Mouse (Mus musculus) forebrain, embryonic 14.5 days (tissue): ENCODE results near the gene Gng3. TPM values are rescaled to one million over a fixed set of nuclear protein-coding genes. Genes with fewer than 3 reads are reported as not detected.

ENCODE experiments used
- ATAC-seq: fragments of 200-750 bp; cut with Nextera tagmentation; 2 replicates; pipeline ENCODE4 v1.8.0; 2017; ENCODE audit warnings: mild to moderate bottlenecking, moderate library complexity
- DNase-seq: peaks from one replicate; pipeline ENCODE4 v3.0.0-alpha.2; 2015; ENCODE audit warnings: low spot score
- H3K27ac ChIP-seq: fragments of 300-500 bp; sonication (generic); 2 replicates; pipeline ENCODE4 v1.5.1; 2014; ENCODE audit warnings: low read depth, mild to moderate bottlenecking, control low read depth, low read length, moderate library complexity
- H3K27me3 ChIP-seq: fragments of 300-500 bp; sonication (generic); replicated peaks from 2 replicates; pipeline ENCODE4 v1.6.1; 2014; ENCODE audit warnings: low read length, control low read depth, mixed read lengths; ENCODE audit not compliant: control insufficient read depth, insufficient read depth
- H3K36me3 ChIP-seq: fragments of 300-500 bp; sonication (generic); 2 replicates; pipeline ENCODE4 v1.6.1; 2014; ENCODE audit warnings: low read length, control low read depth; ENCODE audit not compliant: control insufficient read depth, insufficient read depth
- H3K4me1 ChIP-seq: fragments of 300-500 bp; sonication (generic); 2 replicates; pipeline ENCODE4 v1.6.1; 2014; ENCODE audit warnings: antibody characterized with exemption, low read length, control low read depth; ENCODE audit not compliant: control insufficient read depth, insufficient read depth
- H3K4me2 ChIP-seq: fragments of 300-500 bp; sonication (generic); 2 replicates; pipeline ENCODE4 v1.6.1; 2014; ENCODE audit warnings: mild to moderate bottlenecking, control low read depth, low read length
- H3K4me3 ChIP-seq: fragments of 300-500 bp; sonication (generic); 2 replicates; pipeline ENCODE4 v1.5.1; 2014; ENCODE audit warnings: low read depth, low read length, control low read depth
- H3K9ac ChIP-seq: fragments of 300-500 bp; sonication (generic); 2 replicates; pipeline ENCODE4 v1.6.1; 2014; ENCODE audit warnings: mild to moderate bottlenecking, low read length, control low read depth, moderate library complexity
- H3K9me3 ChIP-seq: fragments of 300-500 bp; sonication (generic); replicated peaks from 2 replicates; pipeline ENCODE4 v1.6.1; 2016; ENCODE audit warnings: low read length, control low read depth, mixed read lengths; ENCODE audit not compliant: control insufficient read depth
- WGBS: fragments of 180-500 bp; shearing (Covaris S2); extraction: QIAGEN DNeasy Blood & Tissue Kit; methylation state at CpG from one replicate; pipeline ENCODE4 v1.1.7; 2014; 5-methylcytosine and 5-hydroxymethylcytosine counted together
- polyA plus RNA-seq: library from polyadenylated mRNA; unstranded; fragments of >200 nt; fragmentation: Nextera tagmentation; extraction: Ambion mirVana; gene quantifications from 2 replicates; pipeline ENCODE4 v1.2.1, GENCODE M21; 2014

Gng3 gene
- polyA plus RNA-seq, 1 experiment from 2014 or later, result 346 TPM

DNA sequence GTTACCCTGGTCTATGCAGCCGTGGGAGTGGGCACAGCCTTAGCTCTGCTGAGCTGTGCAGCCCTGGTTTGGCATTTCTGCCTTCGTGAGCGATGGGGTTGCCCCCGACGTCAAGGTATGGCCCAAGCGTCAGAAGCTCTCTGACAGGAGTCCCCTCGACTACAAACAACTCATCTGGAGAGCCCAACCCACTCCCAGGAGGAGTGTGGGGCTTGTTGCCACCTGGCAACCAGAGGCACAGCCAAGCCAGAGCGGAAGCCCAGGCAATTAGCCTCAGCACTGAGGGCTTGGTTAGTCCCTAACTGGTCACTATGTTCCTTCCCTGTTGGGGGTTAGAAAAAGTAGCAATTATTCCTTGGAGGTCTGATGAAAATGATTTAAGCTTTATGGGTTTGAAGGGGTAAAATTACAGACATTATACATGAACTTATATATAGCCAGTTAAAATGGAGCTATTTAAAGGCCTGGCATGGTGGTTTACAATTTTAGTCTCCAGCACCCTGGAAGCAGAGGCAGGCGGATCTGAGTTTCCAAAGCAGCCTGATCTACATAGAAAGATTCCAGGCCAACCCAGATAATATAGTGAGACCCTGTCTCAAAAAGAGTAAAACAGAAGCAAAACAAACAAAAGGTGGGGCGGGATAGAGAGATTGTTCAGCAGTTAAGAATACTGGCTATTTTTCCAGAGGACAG, 13.4 kb upstream of the Gng3 start:
- H3K36me3 ChIP-seq, result peaks cover 17% of the 10 kb centered on the region
- ATAC-seq (no peak), DNase-seq (no peak)
- no peak overlapping the region for H3K4me2 ChIP-seq
- H3K27ac ChIP-seq, result no peak overlapping the region
- no peaks in the 10 kb centered on the region for H3K9me3 ChIP-seq
- H3K4me1 ChIP-seq, result no peaks in the 10 kb centered on the region
- no peaks in the 10 kb centered on the region for H3K27me3 ChIP-seq
- WGBS, result 68% methylated on average over 10 of the region's 10 CpGs
- no peak overlapping the region for H3K9ac ChIP-seq
- no peak overlapping the region for H3K4me3 ChIP-seq

DNA sequence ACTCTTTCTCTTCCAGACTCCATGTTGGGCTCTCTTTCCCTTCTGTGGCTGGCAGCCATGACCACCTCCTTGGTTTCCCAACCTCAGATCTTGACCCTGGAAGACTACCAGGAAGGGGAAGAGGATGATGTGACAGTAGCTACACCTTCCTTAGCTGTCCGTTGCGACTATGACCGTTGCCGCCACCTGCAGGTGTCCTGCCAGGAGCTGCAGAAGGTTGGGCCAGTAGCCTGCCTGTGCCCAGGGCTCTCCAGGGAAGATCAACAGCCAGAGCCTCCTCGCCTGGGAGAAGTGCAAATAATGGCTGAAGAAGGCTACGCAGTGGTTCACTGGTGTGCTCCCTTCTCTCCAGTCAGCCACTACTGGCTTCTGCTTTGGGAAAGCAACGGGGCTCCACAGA, 12.6 kb upstream of the Gng3 start:
- no peaks in the 10 kb centered on the region for H3K27me3 ChIP-seq
- H3K36me3 ChIP-seq, result peaks cover 24% of the 10 kb centered on the region
- DNase-seq (no peak), ATAC-seq (no peak)
- H3K4me3 ChIP-seq, result no peak overlapping the region
- no peak overlapping the region for H3K9ac ChIP-seq
- H3K4me1 ChIP-seq, result no peaks in the 10 kb centered on the region
- no peaks in the 10 kb centered on the region for H3K9me3 ChIP-seq
- H3K4me2 ChIP-seq, result no peak overlapping the region
- 58% methylated on average over 7 of the region's 7 CpGs for WGBS
- H3K27ac ChIP-seq, result no peak overlapping the region

DNA sequence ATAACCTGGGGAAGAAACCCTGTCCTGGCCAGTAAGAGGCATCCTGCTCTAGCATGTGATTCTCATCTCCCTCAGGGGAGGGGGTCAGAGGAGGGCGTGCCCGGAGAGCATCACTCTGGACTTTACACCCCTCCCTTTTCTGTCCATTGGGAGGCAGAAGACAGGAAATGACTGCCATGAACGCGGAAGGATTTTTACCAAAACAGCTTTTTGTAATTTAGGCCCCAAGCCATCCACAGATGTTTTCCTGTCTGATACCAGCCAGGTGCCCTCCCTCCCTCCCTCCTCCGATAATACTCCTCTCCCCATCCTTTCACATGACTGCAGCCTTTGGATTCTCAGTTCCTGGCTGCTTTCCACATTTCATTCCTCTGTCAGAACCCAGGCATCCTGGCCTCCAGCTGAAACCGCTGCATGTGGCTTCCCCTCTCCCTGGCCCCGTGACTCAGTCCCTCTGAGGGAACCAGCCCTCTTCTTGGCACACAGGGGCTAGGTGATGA, 11.5 kb upstream of the Gng3 start, which contains the start of gene Lrrn4cl:
Gene Lrrn4cl (plus strand): TSS at position 367 of the 500 bp plus-strand sequence.
- H3K9ac ChIP-seq, result 0 out of 2 replicates have a peak within 1 kb of the TSS, but pooled peaks have one; percentile 17
- ATAC-seq (no peak), DNase-seq (no peak)
- H3K36me3 ChIP-seq, result peaks cover 36% of the 10 kb centered on the region
- H3K27ac ChIP-seq, result no peak within 1 kb of the TSS
- WGBS, result 46% methylated on average over 7 of the region's 7 CpGs
- H3K4me1 ChIP-seq, result no peaks in the 10 kb centered on the region
- no peaks in the 10 kb centered on the region for H3K27me3 ChIP-seq
- no peak within 1 kb of the TSS for H3K4me2 ChIP-seq
- no peak within 1 kb of the TSS for H3K4me3 ChIP-seq
- H3K9me3 ChIP-seq, result no peaks in the 10 kb centered on the region

DNA sequence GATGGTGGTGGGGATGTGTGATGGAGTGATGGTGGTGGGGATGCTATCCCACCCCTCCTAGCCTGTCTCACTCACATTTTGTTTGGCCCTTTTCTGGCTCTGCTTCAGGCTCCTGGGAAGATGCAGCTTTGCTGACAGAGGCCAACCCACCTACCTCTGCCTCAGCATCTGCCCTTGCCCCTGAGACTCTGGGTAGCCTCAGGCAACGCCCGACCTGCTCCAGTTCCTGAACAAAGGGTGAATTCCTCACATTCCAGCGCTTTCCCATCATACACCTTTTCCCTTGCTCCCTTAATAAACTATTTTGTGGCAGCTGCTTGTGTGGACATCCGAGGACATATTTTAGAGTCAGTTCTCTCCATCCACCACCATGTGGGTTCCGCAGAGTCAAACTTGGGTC, 9.4 kb upstream of the Gng3 start:
- no peaks in the 10 kb centered on the region for H3K4me1 ChIP-seq
- 81% methylated on average over 5 of the region's 5 CpGs for WGBS
- no peaks in the 10 kb centered on the region for H3K27me3 ChIP-seq
- H3K27ac ChIP-seq, result no peak overlapping the region
- H3K36me3 ChIP-seq, result peaks cover 52% of the 10 kb centered on the region
- H3K9me3 ChIP-seq, result no peaks in the 10 kb centered on the region
- no peak for DNase-seq
- H3K4me3 ChIP-seq, result no peak overlapping the region
- no peak overlapping the region for H3K9ac ChIP-seq
- H3K4me2 ChIP-seq, result no peak overlapping the region
- ATAC-seq, result no peak

DNA sequence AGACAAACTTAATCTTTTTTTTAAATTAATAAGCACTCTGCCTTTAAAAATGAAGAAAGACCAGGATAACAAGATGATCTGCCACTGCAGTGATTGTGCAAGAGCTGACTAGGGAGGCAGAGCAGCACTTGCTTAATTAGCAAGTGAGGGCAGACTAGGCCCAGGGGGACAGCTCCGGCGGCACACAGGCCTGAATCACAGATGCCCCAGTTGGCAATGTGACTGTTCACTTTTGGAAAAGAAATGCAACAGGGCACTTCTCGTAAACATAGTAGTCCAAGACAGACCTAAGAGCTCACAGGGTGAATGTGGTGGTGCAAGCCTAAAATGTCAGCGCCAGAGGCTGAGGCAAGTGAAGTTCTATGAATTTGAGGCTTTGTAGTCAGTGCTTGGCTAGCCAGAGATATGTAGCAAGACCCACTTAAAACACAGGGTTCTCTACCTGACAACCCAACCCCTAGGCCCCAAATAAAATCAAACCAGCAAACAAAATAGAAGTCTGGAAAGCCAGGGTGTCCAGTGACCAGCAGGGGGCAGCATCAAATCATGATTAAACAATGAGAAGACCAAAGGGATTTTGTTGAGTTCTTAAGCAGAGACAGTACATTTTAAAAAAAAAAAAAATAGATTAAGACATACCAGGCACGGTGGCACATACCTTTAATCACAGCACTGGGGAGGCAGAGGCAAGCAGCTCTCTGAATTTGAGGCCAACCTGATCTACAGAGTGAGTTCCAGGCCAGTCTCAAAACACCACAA, 5.6 kb upstream of the Gng3 start:
- H3K27me3 ChIP-seq, result no peaks in the 10 kb centered on the region
- no peak overlapping the region for H3K4me2 ChIP-seq
- DNase-seq (peak; percentile 89), ATAC-seq (no peak)
- H3K9me3 ChIP-seq, result no peaks in the 10 kb centered on the region
- 60% methylated on average over 5 of the region's 5 CpGs for WGBS
- no peak overlapping the region for H3K4me3 ChIP-seq
- no peak overlapping the region for H3K27ac ChIP-seq
- H3K9ac ChIP-seq, result no peak overlapping the region
- H3K4me1 ChIP-seq, result peaks cover 11% of the 10 kb centered on the region
- H3K36me3 ChIP-seq, result peaks cover 67% of the 10 kb centered on the region

DNA sequence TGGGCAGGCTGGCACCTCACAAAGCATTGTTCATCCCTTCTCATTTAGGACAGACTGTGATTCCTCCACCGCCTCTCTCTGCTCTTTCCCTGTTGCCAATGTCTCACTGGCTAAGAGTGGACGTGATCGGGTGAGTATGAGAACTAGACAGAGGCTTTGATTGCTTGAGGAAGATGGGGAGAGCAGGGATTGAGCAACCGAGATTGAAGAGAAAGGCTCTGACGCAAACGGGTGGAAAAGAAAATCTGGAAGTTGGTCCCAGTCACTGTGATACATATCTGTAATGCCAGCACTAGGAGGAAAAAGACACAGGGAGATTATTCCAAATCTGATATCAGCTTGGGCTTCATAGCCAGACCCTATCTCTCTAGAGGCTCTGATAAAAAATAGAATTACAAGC, 4.0 kb upstream of the Gng3 start:
- no peak overlapping the region for H3K4me2 ChIP-seq
- no peak overlapping the region for H3K4me3 ChIP-seq
- no peaks in the 10 kb centered on the region for H3K27me3 ChIP-seq
- no peaks in the 10 kb centered on the region for H3K9me3 ChIP-seq
- DNase-seq, result no peak
- WGBS, result 87% methylated on average over 6 of the region's 6 CpGs
- H3K36me3 ChIP-seq, result peaks cover 56% of the 10 kb centered on the region
- H3K27ac ChIP-seq, result no peak overlapping the region
- H3K4me1 ChIP-seq, result peaks cover 11% of the 10 kb centered on the region
- H3K9ac ChIP-seq, result no peak overlapping the region
- ATAC-seq, result no peak

DNA sequence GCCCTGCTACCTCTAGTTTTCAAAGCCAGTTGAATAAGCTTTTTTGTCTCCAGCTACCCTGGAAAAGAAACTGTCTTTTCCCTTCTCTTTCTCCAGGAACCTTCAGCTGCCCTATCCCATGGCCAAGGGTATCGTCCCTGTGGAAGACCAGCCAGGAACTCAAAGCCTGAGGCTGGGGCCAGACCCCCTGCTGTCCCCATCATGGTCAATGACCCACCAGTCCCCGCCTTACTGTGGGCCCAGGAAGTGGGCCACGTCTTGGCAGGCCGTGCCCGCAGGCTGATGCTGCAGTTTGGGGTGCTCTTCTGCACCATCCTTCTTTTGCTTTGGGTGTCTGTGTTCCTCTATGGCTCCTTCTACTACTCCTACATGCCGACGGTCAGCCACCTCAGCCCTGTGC, 2.0 kb upstream of the Gng3 start:
- no peak for ATAC-seq
- Histone ChIP-seq H3K4me2 (peak overlapping the region; percentile 64), H3K4me1 (peaks cover 15% of the 10 kb centered on the region), H3K27ac (no peak overlapping the region), H3K9ac (peak overlapping the region; percentile 89), H3K27me3 (no peaks in the 10 kb centered on the region), H3K36me3 (peaks cover 39% of the 10 kb centered on the region), H3K4me3 (peak overlapping the region; percentile 61; the same call in 1 of the 2 replicates), H3K9me3 (no peaks in the 10 kb centered on the region)
- no peak for DNase-seq
- WGBS, result 90% methylated on average over 7 of the region's 7 CpGs

DNA sequence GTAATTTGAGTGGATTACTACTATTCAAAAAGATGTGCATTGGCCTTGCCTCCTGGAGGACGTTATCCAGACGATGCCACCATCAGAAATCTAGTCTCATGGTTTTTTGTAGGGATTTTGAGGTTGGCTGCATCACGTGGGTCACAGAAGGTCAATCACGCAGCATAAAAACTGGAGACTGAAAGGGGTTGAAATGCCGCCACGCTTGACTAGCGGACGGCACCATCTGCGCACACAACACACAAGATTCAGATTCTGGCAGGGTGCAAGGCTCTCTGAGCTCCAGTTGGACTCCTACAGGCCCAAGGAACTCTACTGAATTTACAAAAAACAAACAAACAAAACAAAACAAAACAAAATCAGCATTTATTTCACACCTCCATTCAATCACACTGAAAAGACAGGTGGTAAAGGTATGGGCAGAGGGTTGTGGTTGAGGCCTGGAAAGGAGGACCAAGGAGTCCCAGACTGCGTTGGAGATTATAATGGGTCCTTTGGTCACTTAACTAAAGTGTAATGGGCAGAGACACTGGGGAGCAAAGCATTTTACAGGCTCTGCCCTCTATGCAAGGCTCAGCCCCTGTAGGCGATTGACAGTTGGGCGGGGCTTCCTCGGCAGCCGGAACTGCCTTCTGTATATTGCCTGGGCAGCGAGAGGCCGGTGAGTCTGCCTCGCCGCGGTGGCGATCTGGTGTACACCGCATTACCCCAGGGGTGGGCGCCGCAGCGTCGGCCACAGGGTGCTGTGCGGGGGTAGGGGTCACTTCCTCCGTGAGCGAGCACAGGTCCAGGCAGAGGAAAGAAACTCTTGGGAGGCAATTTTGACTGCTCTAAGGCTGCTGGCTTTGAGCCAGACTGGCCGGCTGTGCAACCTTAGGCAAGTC, 1.2 kb upstream of the Gng3 start:
- Histone ChIP-seq H3K36me3 (peaks cover 35% of the 10 kb centered on the region), H3K4me2 (peak overlapping the region; percentile 64), H3K4me1 (peaks cover 15% of the 10 kb centered on the region), H3K9ac (peak overlapping the region; percentile 89), H3K27ac (peak overlapping the region; percentile 98; the same call in 1 of the 2 replicates), H3K9me3 (no peaks in the 10 kb centered on the region), H3K4me3 (peak overlapping the region; percentile 61), H3K27me3 (no peaks in the 10 kb centered on the region)
- peak; percentile 74 for DNase-seq
- 14% methylated on average over 29 of the region's 29 CpGs for WGBS
- peak; percentile 38 for ATAC-seq
